Mouse (Mus musculus) thymus, postnatal 14 days (tissue): Measurements from ENCODE around the gene Rbms3.

ENCODE experiments used
- DNase-seq: peaks from one replicate; pipeline ENCODE4 v3.0.0; 2021

Rbms3 gene

GRCm38 (mm10) chr9:117629771-117630170, at the start of gene Rbms3:
Gene Rbms3, minus strand, starts transcription at chr9:117629913.
- no peak for DNase-seq

- DNase-seq = no peak
Observed at GRCm38 (mm10) chr9:117673311-117673710, 43.6 kb upstream of the Rbms3 start.

GRCm38 (mm10) chr9:117654626-117655025, 24.9 kb upstream of the Rbms3 start:
- no peak for DNase-seq

GRCm38 (mm10) chr9:117653641-117654040, 23.9 kb upstream of the Rbms3 start:
- DNase-seq = no peak

- no peak for DNase-seq
Observed at GRCm38 (mm10) chr9:117646131-117646530, 16.4 kb upstream of the Rbms3 start.

GRCm38 (mm10) chr9:117641090-117641782, 11.5 kb upstream of the Rbms3 start:
- no peak for DNase-seq

GRCm38 (mm10) chr9:117638623-117639185, 9.0 kb upstream of the Rbms3 start:
- DNase-seq = no peak

GRCm38 (mm10) chr9:117636492-117636891, 6.8 kb upstream of the Rbms3 start:
- no peak for DNase-seq

GRCm38 (mm10) chr9:117627173-117627572, 2.5 kb downstream of the Rbms3 start:
- no peak for DNase-seq

GRCm38 (mm10) chr9:117600781-117601180, 28.9 kb downstream of the Rbms3 start:
- no peak for DNase-seq

- no peak for DNase-seq
Observed at GRCm38 (mm10) chr9:117599341-117599740, 30.4 kb downstream of the Rbms3 start.

GRCm38 (mm10) chr9:117596162-117596561, 33.6 kb downstream of the Rbms3 start:
- no peak for DNase-seq

GRCm38 (mm10) chr9:117585345-117585744, 44.4 kb downstream of the Rbms3 start:
- no peak for DNase-seq

- no peak for DNase-seq
Observed at GRCm38 (mm10) chr9:117583638-117584037, 46.1 kb downstream of the Rbms3 start.

- DNase-seq = no peak
Observed at GRCm38 (mm10) chr9:117582591-117582990, 47.1 kb downstream of the Rbms3 start.

GRCm38 (mm10) chr9:117571186-117571855, 58.4 kb downstream of the Rbms3 start:
- no peak for DNase-seq

- no peak for DNase-seq
Observed at GRCm38 (mm10) chr9:117570240-117570821, 59.4 kb downstream of the Rbms3 start.

GRCm38 (mm10) chr9:117566293-117566692, 63.4 kb downstream of the Rbms3 start:
- no peak for DNase-seq

GRCm38 (mm10) chr9:117558562-117558961, 71.2 kb downstream of the Rbms3 start:
- DNase-seq = no peak

- DNase-seq = no peak
Observed at GRCm38 (mm10) chr9:117554356-117554755, 75.4 kb downstream of the Rbms3 start.

- no peak for DNase-seq
Observed at GRCm38 (mm10) chr9:117529281-117529680, 100.4 kb downstream of the Rbms3 start.

GRCm38 (mm10) chr9:117508941-117509340, 120.8 kb downstream of the Rbms3 start:
- DNase-seq = no peak

- DNase-seq = no peak
Observed at GRCm38 (mm10) chr9:117491866-117492265, 137.8 kb downstream of the Rbms3 start.

- DNase-seq = peak; percentile 5
Observed at GRCm38 (mm10) chr9:117484396-117484795, 145.3 kb downstream of the Rbms3 start.
